Mouse (Mus musculus): Measurements from ENCODE around the gene Chn2. TPM values are rescaled to one million over a fixed set of nuclear protein-coding genes. Genes with fewer than 3 reads are reported as not detected.

Gene Chn2
- polyA plus RNA-seq, 1 experiment from 2014 or later = 5.5 TPM

- Histone ChIP-seq H3K9me3 (ENCODE audit: control insufficient read depth, low read length) (no peaks in the 10 kb centered on the region), H3K27me3 (replicated peaks; ENCODE audit: control insufficient read depth, insufficient read depth, low read length) (peaks cover 7% of the 10 kb centered on the region), H3K36me3 (ENCODE audit: control insufficient read depth, insufficient read depth, low read length) (no peaks in the 10 kb centered on the region), H3K4me3 (ENCODE audit: low read depth, low read length) (no peak overlapping the region), H3K27ac (ENCODE audit: low read depth, low read length) (no peak overlapping the region), H3K4me2 (no peak overlapping the region), H3K4me1 (replicated peaks; ENCODE audit: control insufficient read depth, insufficient read depth, low read length) (no peaks in the 10 kb centered on the region), H3K9ac (ENCODE audit: low read depth, low read length) (no peak overlapping the region)
- 71% methylated on average over 8 of the region's 8 CpGs for WGBS
- DNase-seq (ENCODE audit: low spot score) (no peak), ATAC-seq (replicated peaks; ENCODE audit: low FRiP score) (no peak)
Measured at GRCm38 (mm10) chr6:54332203-54332602, 292.8 kb downstream of the Chn2 start.

- no peak overlapping the region for H3K4me2 ChIP-seq
- H3K27me3 ChIP-seq (replicated peaks; ENCODE audit: control insufficient read depth, insufficient read depth, low read length) = no peaks in the 10 kb centered on the region; the same call in 1 of the 2 replicates
- ATAC-seq (replicated peaks; ENCODE audit: low FRiP score) (no peak), DNase-seq (ENCODE audit: low spot score) (no peak)
- 57% methylated on average over 11 of the region's 11 CpGs for WGBS
- H3K4me3 ChIP-seq (ENCODE audit: low read depth, low read length) = no peak overlapping the region
- H3K27ac ChIP-seq (ENCODE audit: low read depth, low read length) = no peak overlapping the region
- no peaks in the 10 kb centered on the region for H3K9me3 ChIP-seq (ENCODE audit: control insufficient read depth, low read length)
- no peaks in the 10 kb centered on the region for H3K36me3 ChIP-seq (ENCODE audit: control insufficient read depth, insufficient read depth, low read length)
- no peak overlapping the region for H3K9ac ChIP-seq (ENCODE audit: low read depth, low read length)
- no peaks in the 10 kb centered on the region for H3K4me1 ChIP-seq (replicated peaks; ENCODE audit: control insufficient read depth, insufficient read depth, low read length)
Measured at GRCm38 (mm10) chr6:54333116-54333651, 293.8 kb downstream of the Chn2 start.

GRCm38 (mm10) chr6:54333652-54334396 lies 294.5 kb downstream of the Chn2 start:
- no peaks in the 10 kb centered on the region for H3K9me3 ChIP-seq (ENCODE audit: control insufficient read depth, low read length)
- H3K36me3 ChIP-seq (ENCODE audit: control insufficient read depth, insufficient read depth, low read length) = no peaks in the 10 kb centered on the region
- H3K4me3 ChIP-seq (ENCODE audit: low read depth, low read length) = no peak overlapping the region
- DNase-seq (ENCODE audit: low spot score) (no peak), ATAC-seq (replicated peaks; ENCODE audit: low FRiP score) (no peak)
- H3K27me3 ChIP-seq (replicated peaks; ENCODE audit: control insufficient read depth, insufficient read depth, low read length) = no peaks in the 10 kb centered on the region
- no peaks in the 10 kb centered on the region for H3K4me1 ChIP-seq (replicated peaks; ENCODE audit: control insufficient read depth, insufficient read depth, low read length)
- H3K9ac ChIP-seq (ENCODE audit: low read depth, low read length) = no peak overlapping the region
- no peak overlapping the region for H3K27ac ChIP-seq (ENCODE audit: low read depth, low read length)
- H3K4me2 ChIP-seq = no peak overlapping the region
- 48% methylated on average over 9 of the region's 9 CpGs for WGBS

DNA sequence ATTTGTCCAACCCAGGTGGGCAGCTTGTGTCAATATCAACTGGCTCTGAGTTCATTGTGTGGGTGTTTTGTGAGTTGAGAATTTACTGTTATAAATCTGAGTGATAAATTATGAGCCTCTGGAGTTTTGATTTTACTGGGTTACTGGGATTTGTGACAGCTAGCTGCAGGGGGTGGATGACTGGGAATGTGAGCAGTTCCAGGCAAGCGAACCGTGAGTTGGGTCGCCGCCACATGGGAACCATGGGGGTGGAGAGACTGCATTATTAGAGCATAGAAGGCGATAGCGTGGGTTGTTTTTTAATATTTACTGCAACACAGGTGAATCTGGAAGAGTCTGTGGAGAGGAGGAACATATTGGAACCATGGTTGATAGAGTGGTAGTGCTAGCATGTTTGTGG lies 298.0 kb downstream of the Chn2 start:
- no peak overlapping the region for H3K4me3 ChIP-seq (ENCODE audit: low read depth, low read length)
- H3K36me3 ChIP-seq (ENCODE audit: control insufficient read depth, insufficient read depth, low read length) = no peaks in the 10 kb centered on the region
- DNase-seq (ENCODE audit: low spot score) = no peak
- H3K9ac ChIP-seq (ENCODE audit: low read depth, low read length) = no peak overlapping the region
- H3K9me3 ChIP-seq (ENCODE audit: control insufficient read depth, low read length) = no peaks in the 10 kb centered on the region
- H3K27ac ChIP-seq (ENCODE audit: low read depth, low read length) = no peak overlapping the region
- no peaks in the 10 kb centered on the region for H3K4me1 ChIP-seq (replicated peaks; ENCODE audit: control insufficient read depth, insufficient read depth, low read length)
- 80% methylated on average over 6 of the region's 6 CpGs for WGBS
- ATAC-seq (replicated peaks; ENCODE audit: low FRiP score) = no peak
- H3K27me3 ChIP-seq (replicated peaks; ENCODE audit: control insufficient read depth, insufficient read depth, low read length) = no peaks in the 10 kb centered on the region
- H3K4me2 ChIP-seq = no peak overlapping the region

GRCm38 (mm10) chr6:54341133-54341532 lies 301.8 kb downstream of the Chn2 start:
- ATAC-seq (replicated peaks; ENCODE audit: low FRiP score) (no peak), DNase-seq (ENCODE audit: low spot score) (no peak)
- no peak overlapping the region for H3K9ac ChIP-seq (ENCODE audit: low read depth, low read length)
- 90% methylated on average over 5 of the region's 5 CpGs for WGBS
- no peak overlapping the region for H3K27ac ChIP-seq (ENCODE audit: low read depth, low read length)
- H3K27me3 ChIP-seq (replicated peaks; ENCODE audit: control insufficient read depth, insufficient read depth, low read length) = no peaks in the 10 kb centered on the region
- no peaks in the 10 kb centered on the region for H3K36me3 ChIP-seq (ENCODE audit: control insufficient read depth, insufficient read depth, low read length)
- H3K4me3 ChIP-seq (ENCODE audit: low read depth, low read length) = no peak overlapping the region
- H3K9me3 ChIP-seq (ENCODE audit: control insufficient read depth, low read length) = no peaks in the 10 kb centered on the region
- H3K4me2 ChIP-seq = no peak overlapping the region
- H3K4me1 ChIP-seq (replicated peaks; ENCODE audit: control insufficient read depth, insufficient read depth, low read length) = no peaks in the 10 kb centered on the region

DNA sequence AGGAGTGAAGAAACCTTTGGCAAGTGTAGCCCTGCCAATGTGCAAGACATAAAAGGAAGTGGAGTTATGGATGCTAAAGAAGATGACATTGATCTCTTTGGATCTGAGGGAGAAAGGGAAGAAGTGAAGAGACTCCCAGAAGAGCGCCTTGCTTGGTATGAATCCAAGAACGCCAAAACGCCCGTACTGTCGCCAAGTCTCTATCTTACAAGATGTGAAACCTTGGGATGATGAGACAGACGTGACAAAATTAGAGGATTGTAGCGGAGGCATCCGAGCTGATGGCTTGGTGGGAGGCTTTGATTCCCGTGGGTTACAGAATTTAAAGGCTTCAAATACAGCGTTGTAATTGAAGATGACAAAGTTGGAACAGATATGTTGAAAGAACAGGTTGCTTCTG lies 302.9 kb downstream of the Chn2 start:
- H3K9me3 ChIP-seq (ENCODE audit: control insufficient read depth, low read length) = no peaks in the 10 kb centered on the region
- no peak overlapping the region for H3K4me2 ChIP-seq
- H3K4me3 ChIP-seq (ENCODE audit: low read depth, low read length) = no peak overlapping the region
- H3K9ac ChIP-seq (ENCODE audit: low read depth, low read length) = no peak overlapping the region
- ATAC-seq (replicated peaks; ENCODE audit: low FRiP score) (no peak), DNase-seq (ENCODE audit: low spot score) (no peak)
- no peaks in the 10 kb centered on the region for H3K4me1 ChIP-seq (replicated peaks; ENCODE audit: control insufficient read depth, insufficient read depth, low read length)
- WGBS = 85% methylated on average over 10 of the region's 10 CpGs
- no peaks in the 10 kb centered on the region for H3K36me3 ChIP-seq (ENCODE audit: control insufficient read depth, insufficient read depth, low read length)
- H3K27ac ChIP-seq (ENCODE audit: low read depth, low read length) = no peak overlapping the region
- no peaks in the 10 kb centered on the region for H3K27me3 ChIP-seq (replicated peaks; ENCODE audit: control insufficient read depth, insufficient read depth, low read length)

Other genes starting within 250 kb of the Chn2 start
- gene Tril, start 218.7 kb upstream of the Chn2 start, polyA plus RNA-seq (2014; fragmentation: Nextera tagmentation; extraction: Ambion mirVana) = 4.5 and 5.5 TPM in 2 replicates
- not detected in 2 replicates for gene Cpvl, start 60.9 kb upstream of the Chn2 start, polyA plus RNA-seq (2014; fragmentation: Nextera tagmentation; extraction: Ambion mirVana)

All from liver, embryonic 11.5 days (tissue).